Mouse (Mus musculus) thymus, adult 2 months (tissue): ENCODE measurements at regions not wholly inside any gene's neighbourhood (a gene's known extent, or its start where the extent isn't known, plus 50 kb on each side); places are given as distances from the start of the nearest gene placed in this dataset.

ENCODE experiments used
- CTCF ChIP-seq: fragments of 200-500 bp; IDR thresholded peaks from 2 replicates; pipeline ENCODE4 v1.5.1; 2012; ENCODE audit warnings: mild to moderate bottlenecking, control low read depth, low read length, moderate library complexity, borderline replicate concordance; ENCODE audit not compliant: control insufficient read depth, poor library complexity, insufficient read depth; ENCODE audit errors: extremely low read depth
- POLR2A ChIP-seq: fragments of 200-500 bp; IDR thresholded peaks from 2 replicates; pipeline ENCODE4 v1.6.1; 2012; ENCODE audit warnings: mild to moderate bottlenecking, low read length, control low read depth, moderate library complexity; ENCODE audit not compliant: control insufficient read depth, poor library complexity, insufficient read depth; ENCODE audit errors: extremely low read depth

GRCm38 (mm10) chr10:17016854-17017253 is 706.2 kb upstream of the Cited2 start:
- TF ChIP-seq POLR2A (no peak), CTCF (no peak)
